Mouse (Mus musculus): ENCODE data around the gene Lamtor2. TPM values are rescaled to one million over a fixed set of nuclear protein-coding genes. Genes with fewer than 3 reads are reported as not detected.
A peak's percentile ranks its signal among the peaks of the same experiment; 100 is the strongest.

Lamtor2 gene
- polyA plus RNA-seq, 1 experiment: 133 TPM

- H3K4me1 ChIP-seq (ENCODE audit: control insufficient read depth, insufficient read depth, low read length): no peaks in the 10 kb centered on the region
- H3K27ac ChIP-seq (ENCODE audit: insufficient read depth, low read length): no peak overlapping the region
- no peak for TF ChIP-seq POLR2A (IDR thresholded peaks at IDR 0.05; ENCODE audit: extremely low read depth, insufficient read depth, low read length)
- peak; percentile 90 for TF ChIP-seq CTCF (IDR thresholded peaks at IDR 0.05; ENCODE audit: extremely low read depth, insufficient read depth, low read length)
- H3K4me3 ChIP-seq (ENCODE audit: insufficient read depth, low read length): no peak overlapping the region
Measured at GRCm38 (mm10) chr3:88521803-88522331, 31.0 kb downstream of the Lamtor2 start.

GRCm38 (mm10) chr3:88521156-88521555 lies 31.7 kb downstream of the Lamtor2 start:
- TF ChIP-seq POLR2A (IDR thresholded peaks at IDR 0.05; ENCODE audit: extremely low read depth, insufficient read depth, low read length) (no peak), CTCF (IDR thresholded peaks at IDR 0.05; ENCODE audit: extremely low read depth, insufficient read depth, low read length) (no peak)
- Histone ChIP-seq H3K27ac (ENCODE audit: insufficient read depth, low read length) (no peak overlapping the region), H3K4me3 (ENCODE audit: insufficient read depth, low read length) (no peak overlapping the region), H3K4me1 (ENCODE audit: control insufficient read depth, insufficient read depth, low read length) (no peaks in the 10 kb centered on the region)

GRCm38 (mm10) chr3:88520078-88520477 lies 32.8 kb downstream of the Lamtor2 start:
- H3K4me1 ChIP-seq (ENCODE audit: control insufficient read depth, insufficient read depth, low read length): no peaks in the 10 kb centered on the region
- H3K4me3 ChIP-seq (ENCODE audit: insufficient read depth, low read length): no peak overlapping the region
- TF ChIP-seq POLR2A (IDR thresholded peaks at IDR 0.05; ENCODE audit: extremely low read depth, insufficient read depth, low read length) (no peak), CTCF (IDR thresholded peaks at IDR 0.05; ENCODE audit: extremely low read depth, insufficient read depth, low read length) (no peak)
- no peak overlapping the region for H3K27ac ChIP-seq (ENCODE audit: insufficient read depth, low read length)

- Histone ChIP-seq H3K27ac (ENCODE audit: insufficient read depth, low read length) (no peak overlapping the region), H3K4me3 (ENCODE audit: insufficient read depth, low read length) (no peak overlapping the region), H3K4me1 (ENCODE audit: control insufficient read depth, insufficient read depth, low read length) (no peaks in the 10 kb centered on the region)
- TF ChIP-seq POLR2A (IDR thresholded peaks at IDR 0.05; ENCODE audit: extremely low read depth, insufficient read depth, low read length): no peak
- no peak for TF ChIP-seq CTCF (IDR thresholded peaks at IDR 0.05; ENCODE audit: extremely low read depth, insufficient read depth, low read length)
Measured at GRCm38 (mm10) chr3:88518411-88518810, 34.5 kb downstream of the Lamtor2 start.

- Histone ChIP-seq H3K4me3 (ENCODE audit: insufficient read depth, low read length) (no peak overlapping the region), H3K4me1 (ENCODE audit: control insufficient read depth, insufficient read depth, low read length) (no peaks in the 10 kb centered on the region), H3K27ac (ENCODE audit: insufficient read depth, low read length) (no peak overlapping the region)
- TF ChIP-seq CTCF (IDR thresholded peaks at IDR 0.05; ENCODE audit: extremely low read depth, insufficient read depth, low read length): no peak
- no peak for TF ChIP-seq POLR2A (IDR thresholded peaks at IDR 0.05; ENCODE audit: extremely low read depth, insufficient read depth, low read length)
Measured at GRCm38 (mm10) chr3:88516407-88516806, 36.5 kb downstream of the Lamtor2 start.

- no peak for TF ChIP-seq CTCF (IDR thresholded peaks at IDR 0.05; ENCODE audit: extremely low read depth, insufficient read depth, low read length)
- no peak for TF ChIP-seq POLR2A (IDR thresholded peaks at IDR 0.05; ENCODE audit: extremely low read depth, insufficient read depth, low read length)
- H3K4me1 ChIP-seq (ENCODE audit: control insufficient read depth, insufficient read depth, low read length): no peaks in the 10 kb centered on the region
- no peak overlapping the region for H3K27ac ChIP-seq (ENCODE audit: insufficient read depth, low read length)
Measured at GRCm38 (mm10) chr3:88515095-88515386, 37.8 kb downstream of the Lamtor2 start.

GRCm38 (mm10) chr3:88514231-88515094 lies 38.4 kb downstream of the Lamtor2 start:
- no peak for TF ChIP-seq POLR2A (IDR thresholded peaks at IDR 0.05; ENCODE audit: extremely low read depth, insufficient read depth, low read length)
- TF ChIP-seq CTCF (IDR thresholded peaks at IDR 0.05; ENCODE audit: extremely low read depth, insufficient read depth, low read length): no peak
- Histone ChIP-seq H3K4me3 (ENCODE audit: insufficient read depth, low read length) (no peak overlapping the region), H3K27ac (ENCODE audit: insufficient read depth, low read length) (no peak overlapping the region), H3K4me1 (ENCODE audit: control insufficient read depth, insufficient read depth, low read length) (no peaks in the 10 kb centered on the region)

More at GRCm38 (mm10) chr3:88515095-88515386, 37.8 kb downstream of the Lamtor2 start:
- no peak overlapping the region for H3K4me3 ChIP-seq (ENCODE audit: insufficient read depth, low read length)

GRCm38 (mm10) chr3:88513546-88514115 lies 39.2 kb downstream of the Lamtor2 start:
- no peak overlapping the region for H3K4me3 ChIP-seq (ENCODE audit: insufficient read depth, low read length)
- H3K27ac ChIP-seq (ENCODE audit: insufficient read depth, low read length): no peak overlapping the region
- TF ChIP-seq POLR2A (IDR thresholded peaks at IDR 0.05; ENCODE audit: extremely low read depth, insufficient read depth, low read length) (no peak), CTCF (IDR thresholded peaks at IDR 0.05; ENCODE audit: extremely low read depth, insufficient read depth, low read length) (no peak)
- H3K4me1 ChIP-seq (ENCODE audit: control insufficient read depth, insufficient read depth, low read length): no peaks in the 10 kb centered on the region

GRCm38 (mm10) chr3:88512896-88513545 lies 39.9 kb downstream of the Lamtor2 start:
- Histone ChIP-seq H3K27ac (ENCODE audit: insufficient read depth, low read length) (no peak overlapping the region), H3K4me3 (ENCODE audit: insufficient read depth, low read length) (no peak overlapping the region), H3K4me1 (ENCODE audit: control insufficient read depth, insufficient read depth, low read length) (no peaks in the 10 kb centered on the region)
- no peak for TF ChIP-seq CTCF (IDR thresholded peaks at IDR 0.05; ENCODE audit: extremely low read depth, insufficient read depth, low read length)
- no peak for TF ChIP-seq POLR2A (IDR thresholded peaks at IDR 0.05; ENCODE audit: extremely low read depth, insufficient read depth, low read length)

All from cortical plate, adult 2 months (tissue).